Mouse (Mus musculus) midbrain, embryonic 13.5 days (tissue): ENCODE measurements around the gene Epha6. TPM values are rescaled to one million over a fixed set of nuclear protein-coding genes. Genes with fewer than 3 reads are reported as not detected.

Source experiments
- ATAC-seq: fragments of 200-750 bp; cut with Nextera tagmentation; 2 replicates; pipeline ENCODE4 v1.8.0; 2017; ENCODE audit warnings: mild to moderate bottlenecking, moderate TSS enrichment, moderate library complexity
- H3K27ac ChIP-seq: fragments of 300-500 bp; sonication (generic); 2 replicates; pipeline ENCODE4 v1.5.1; 2015; ENCODE audit warnings: inconsistent platforms, mild to moderate bottlenecking, moderate library complexity
- H3K27me3 ChIP-seq: fragments of 300-500 bp; sonication (generic); 2 replicates; pipeline ENCODE4 v1.6.1; 2015; ENCODE audit warnings: mild to moderate bottlenecking, inconsistent platforms
- H3K36me3 ChIP-seq: fragments of 300-500 bp; sonication (generic); 2 replicates; pipeline ENCODE4 v1.6.1; 2015; ENCODE audit warnings: mild to moderate bottlenecking, inconsistent platforms
- H3K4me1 ChIP-seq: fragments of 300-500 bp; sonication (generic); replicated peaks from 2 replicates; pipeline ENCODE4 v1.6.1; 2015; ENCODE audit warnings: inconsistent platforms
- H3K4me2 ChIP-seq: fragments of 300-500 bp; sonication (generic); replicated peaks from 2 replicates; pipeline ENCODE4 v1.6.1; 2015; ENCODE audit warnings: moderate library complexity, mild to moderate bottlenecking, inconsistent platforms
- H3K4me3 ChIP-seq: fragments of 300-500 bp; sonication (generic); replicated peaks from 2 replicates; pipeline ENCODE4 v1.5.1; 2015; ENCODE audit warnings: mild to moderate bottlenecking, inconsistent platforms
- H3K9ac ChIP-seq: fragments of 300-500 bp; sonication (generic); replicated peaks from 2 replicates; pipeline ENCODE4 v1.6.1; 2015; ENCODE audit warnings: mild to moderate bottlenecking, inconsistent platforms
- H3K9me3 ChIP-seq: fragments of 300-500 bp; sonication (generic); 2 replicates; pipeline ENCODE4 v1.6.1; 2016; ENCODE audit warnings: mild to moderate bottlenecking, inconsistent platforms
- WGBS: fragments of 180-500 bp; shearing (Covaris S2); methylation state at CpG from one replicate; pipeline ENCODE4 v1.1.7; 2015; 5-methylcytosine and 5-hydroxymethylcytosine counted together
- polyA plus RNA-seq: library from polyadenylated mRNA; unstranded; fragments of >200 nt; fragmentation: Nextera tagmentation; extraction: Ambion mirVana; gene quantifications from 2 replicates; pipeline ENCODE4 v1.2.1, GENCODE M21; 2015

Epha6 gene
- polyA plus RNA-seq, 1 experiment from 2014 or later, result 4.4 TPM

DNA sequence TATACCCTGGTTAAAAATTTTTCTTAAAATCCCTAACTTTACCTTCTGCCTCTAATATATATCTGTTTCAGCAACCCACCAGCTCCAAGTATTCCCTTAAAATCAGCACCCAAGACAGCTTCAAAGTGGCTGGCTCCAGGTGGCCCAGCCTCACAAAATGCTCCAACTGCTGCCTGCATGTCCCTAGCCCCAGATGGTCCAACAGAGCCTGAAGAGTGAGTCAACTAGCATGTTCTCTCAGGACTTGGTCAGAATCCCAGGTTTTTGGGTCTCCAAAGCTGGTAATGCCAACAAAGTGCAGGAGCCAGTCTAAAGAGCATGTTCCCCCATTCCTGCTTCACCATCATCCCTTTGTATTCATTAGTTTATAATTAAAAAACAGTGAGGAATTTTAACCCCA, 129.6 kb downstream of the Epha6 start:
- Histone ChIP-seq H3K9ac (no peak overlapping the region), H3K9me3 (no peaks in the 10 kb centered on the region), H3K4me1 (no peaks in the 10 kb centered on the region), H3K4me2 (no peak overlapping the region), H3K4me3 (no peak overlapping the region), H3K27ac (no peak overlapping the region), H3K36me3 (no peaks in the 10 kb centered on the region), H3K27me3 (no peaks in the 10 kb centered on the region)
- no peak for ATAC-seq

- H3K9me3 ChIP-seq, result no peaks in the 10 kb centered on the region
- H3K4me2 ChIP-seq, result no peak overlapping the region
- no peaks in the 10 kb centered on the region for H3K27me3 ChIP-seq
- peak; percentile 78 for ATAC-seq
- H3K4me1 ChIP-seq, result no peaks in the 10 kb centered on the region
- H3K36me3 ChIP-seq, result no peaks in the 10 kb centered on the region
- H3K27ac ChIP-seq, result no peak overlapping the region
- WGBS, result 67% methylated on average over 7 of the region's 7 CpGs
- no peak overlapping the region for H3K9ac ChIP-seq
- H3K4me3 ChIP-seq, result no peak overlapping the region
These were observed 137.0 kb downstream of the Epha6 start for GRCm38 (mm10) chr16:60468200-60468785.

- ATAC-seq, result 0 out of 2 replicates have a peak, but pooled peaks have one; percentile 53
- Histone ChIP-seq H3K4me1 (no peaks in the 10 kb centered on the region), H3K36me3 (no peaks in the 10 kb centered on the region), H3K9me3 (no peaks in the 10 kb centered on the region), H3K9ac (no peak overlapping the region), H3K4me3 (no peak overlapping the region), H3K4me2 (no peak overlapping the region), H3K27ac (no peak overlapping the region), H3K27me3 (no peaks in the 10 kb centered on the region)
- 97% methylated on average over 1 of the region's 1 CpGs for WGBS
These were observed 170.0 kb downstream of the Epha6 start for GRCm38 (mm10) chr16:60435283-60435682.

DNA sequence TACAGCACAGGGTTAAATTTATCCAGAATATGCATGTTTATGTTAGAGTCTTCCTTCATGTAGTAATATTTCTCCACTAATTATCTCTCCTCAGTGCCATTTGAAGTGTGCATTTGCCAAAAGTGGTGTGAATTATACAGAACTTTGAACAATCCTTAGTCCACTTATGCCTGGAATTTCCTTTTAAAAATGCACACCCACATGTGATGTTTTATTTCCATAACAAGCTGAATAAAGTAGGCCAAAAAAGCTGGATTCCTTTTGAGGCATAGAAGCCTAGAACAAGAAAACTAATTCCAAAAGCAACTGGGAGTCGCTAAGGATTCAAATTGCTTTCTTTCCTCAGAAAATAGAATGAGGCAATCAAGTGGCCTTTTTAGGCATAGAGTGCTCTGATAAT, 171.1 kb downstream of the Epha6 start:
- no peak overlapping the region for H3K4me2 ChIP-seq
- 75% methylated on average over 1 of the region's 1 CpGs for WGBS
- no peaks in the 10 kb centered on the region for H3K27me3 ChIP-seq
- no peaks in the 10 kb centered on the region for H3K4me1 ChIP-seq
- H3K36me3 ChIP-seq, result no peaks in the 10 kb centered on the region
- no peak overlapping the region for H3K4me3 ChIP-seq
- no peaks in the 10 kb centered on the region for H3K9me3 ChIP-seq
- no peak overlapping the region for H3K27ac ChIP-seq
- no peak for ATAC-seq
- H3K9ac ChIP-seq, result no peak overlapping the region

DNA sequence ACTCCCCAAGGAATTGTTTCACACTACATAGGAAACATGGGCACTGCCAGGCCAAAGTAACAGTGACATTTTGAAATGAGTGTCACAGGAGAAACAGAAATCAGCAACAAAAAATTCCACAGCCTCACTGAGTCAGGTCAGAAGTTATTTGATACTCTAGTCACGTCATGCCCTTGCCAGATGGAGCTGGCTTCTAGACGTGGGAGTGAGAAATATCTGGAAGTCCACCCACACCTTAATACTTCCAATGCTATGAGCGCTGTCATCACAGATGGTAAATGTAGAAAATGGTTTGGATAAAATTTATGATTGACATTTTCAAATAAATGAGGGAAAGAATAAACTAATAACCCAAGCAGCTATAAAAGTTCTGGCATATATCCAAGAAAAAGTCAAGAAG, 210.0 kb downstream of the Epha6 start:
- WGBS, result 71% methylated on average over 3 of the region's 3 CpGs
- no peak for ATAC-seq
- no peaks in the 10 kb centered on the region for H3K9me3 ChIP-seq
- H3K4me2 ChIP-seq, result no peak overlapping the region
- no peaks in the 10 kb centered on the region for H3K36me3 ChIP-seq
- H3K4me1 ChIP-seq, result 0 out of 2 replicates have a peak, but pooled peaks cover 6% of the 10 kb centered on the region
- H3K9ac ChIP-seq, result no peak overlapping the region
- no peak overlapping the region for H3K27ac ChIP-seq
- H3K4me3 ChIP-seq, result no peak overlapping the region
- H3K27me3 ChIP-seq, result no peaks in the 10 kb centered on the region

DNA sequence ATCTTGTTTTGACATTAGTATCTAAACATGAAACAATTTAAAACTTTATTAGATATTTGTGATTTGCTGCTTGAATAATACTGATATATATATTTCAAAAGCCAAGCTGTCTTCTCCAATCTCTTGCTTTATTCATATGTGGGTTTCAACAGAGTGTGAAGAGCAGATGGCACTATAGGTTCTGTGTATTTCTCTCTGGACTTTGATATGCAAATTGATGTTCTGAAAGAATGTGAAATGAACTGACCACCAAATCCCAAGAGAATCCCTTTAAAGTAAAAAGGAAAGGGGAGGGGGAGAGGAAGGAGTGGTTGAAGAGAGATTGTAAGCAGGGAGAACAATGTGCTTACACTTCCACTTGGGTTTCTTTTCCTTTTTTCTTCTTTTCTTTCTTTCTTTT, 212.4 kb downstream of the Epha6 start:
- H3K4me1 ChIP-seq, result 0 out of 2 replicates have a peak, but pooled peaks cover 6% of the 10 kb centered on the region
- no peak overlapping the region for H3K4me3 ChIP-seq
- ATAC-seq, result peak; percentile 58
- no peak overlapping the region for H3K27ac ChIP-seq
- H3K36me3 ChIP-seq, result no peaks in the 10 kb centered on the region
- H3K4me2 ChIP-seq, result no peak overlapping the region
- no peaks in the 10 kb centered on the region for H3K27me3 ChIP-seq
- no peak overlapping the region for H3K9ac ChIP-seq
- no peaks in the 10 kb centered on the region for H3K9me3 ChIP-seq

- Histone ChIP-seq H3K4me1 (no peaks in the 10 kb centered on the region), H3K27ac (no peak overlapping the region), H3K9me3 (no peaks in the 10 kb centered on the region), H3K4me3 (no peak overlapping the region), H3K4me2 (no peak overlapping the region), H3K36me3 (no peaks in the 10 kb centered on the region), H3K9ac (no peak overlapping the region), H3K27me3 (no peaks in the 10 kb centered on the region)
- ATAC-seq, result no peak
These were observed 230.2 kb downstream of the Epha6 start for GRCm38 (mm10) chr16:60375147-60375546.

- Histone ChIP-seq H3K4me1 (no peaks in the 10 kb centered on the region), H3K4me2 (no peak overlapping the region), H3K9ac (no peak overlapping the region), H3K9me3 (no peaks in the 10 kb centered on the region), H3K36me3 (no peaks in the 10 kb centered on the region), H3K27me3 (no peaks in the 10 kb centered on the region), H3K4me3 (no peak overlapping the region), H3K27ac (no peak overlapping the region)
- no peak for ATAC-seq
- WGBS, result 92% methylated on average over 1 of the region's 1 CpGs
These were observed 321.4 kb downstream of the Epha6 start for GRCm38 (mm10) chr16:60283963-60284362.

DNA sequence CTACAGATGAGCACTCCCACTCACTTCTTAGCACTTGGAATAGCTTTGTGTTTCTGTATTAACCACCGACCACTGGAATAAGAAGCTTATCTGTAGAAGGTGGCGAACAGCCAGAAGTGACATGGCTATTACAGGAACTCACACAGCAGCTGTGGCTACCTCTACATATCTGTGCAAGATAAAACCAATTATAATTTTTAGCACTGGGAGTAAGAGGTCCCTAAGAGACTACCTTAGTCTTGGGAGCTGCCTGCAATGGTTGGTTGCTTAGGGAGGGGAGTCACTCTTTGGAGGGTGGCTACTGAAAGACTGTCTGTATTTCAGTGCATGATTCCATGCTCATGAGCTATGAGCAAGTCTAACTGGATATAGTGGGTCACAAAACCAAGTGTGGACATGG, 331.2 kb downstream of the Epha6 start:
- H3K4me3 ChIP-seq, result no peak overlapping the region

GRCm38 (mm10) chr16:60266367-60267351, 338.7 kb downstream of the Epha6 start:
- H3K9me3 ChIP-seq, result no peaks in the 10 kb centered on the region
- peak; percentile 91 for ATAC-seq
- peaks cover 6% of the 10 kb centered on the region; the same call in 1 of the 2 replicates for H3K4me1 ChIP-seq
- WGBS, result 66% methylated on average over 9 of the region's 9 CpGs
- no peaks in the 10 kb centered on the region for H3K36me3 ChIP-seq
- no peak overlapping the region for H3K4me3 ChIP-seq
- H3K4me2 ChIP-seq, result no peak overlapping the region
- no peak overlapping the region for H3K27ac ChIP-seq
- H3K9ac ChIP-seq, result no peak overlapping the region
- no peaks in the 10 kb centered on the region for H3K27me3 ChIP-seq

More for the DNA sequence above, 331.2 kb downstream of the Epha6 start:
- WGBS, result 81% methylated on average over 2 of the region's 2 CpGs
- ATAC-seq, result no peak
- Histone ChIP-seq H3K27ac (no peak overlapping the region), H3K4me1 (no peaks in the 10 kb centered on the region), H3K36me3 (no peaks in the 10 kb centered on the region), H3K9me3 (no peaks in the 10 kb centered on the region), H3K9ac (no peak overlapping the region), H3K4me2 (no peak overlapping the region), H3K27me3 (no peaks in the 10 kb centered on the region)

- no peak overlapping the region for H3K4me2 ChIP-seq
- ATAC-seq, result no peak
- H3K27ac ChIP-seq, result no peak overlapping the region
- H3K9ac ChIP-seq, result no peak overlapping the region
- no peaks in the 10 kb centered on the region for H3K36me3 ChIP-seq
- peaks cover 6% of the 10 kb centered on the region; the same call in 1 of the 2 replicates for H3K4me1 ChIP-seq
- H3K4me3 ChIP-seq, result no peak overlapping the region
- WGBS, result 80% methylated on average over 6 of the region's 6 CpGs
- no peaks in the 10 kb centered on the region for H3K27me3 ChIP-seq
- no peaks in the 10 kb centered on the region for H3K9me3 ChIP-seq
These were observed 340.4 kb downstream of the Epha6 start for GRCm38 (mm10) chr16:60264719-60265508.

DNA sequence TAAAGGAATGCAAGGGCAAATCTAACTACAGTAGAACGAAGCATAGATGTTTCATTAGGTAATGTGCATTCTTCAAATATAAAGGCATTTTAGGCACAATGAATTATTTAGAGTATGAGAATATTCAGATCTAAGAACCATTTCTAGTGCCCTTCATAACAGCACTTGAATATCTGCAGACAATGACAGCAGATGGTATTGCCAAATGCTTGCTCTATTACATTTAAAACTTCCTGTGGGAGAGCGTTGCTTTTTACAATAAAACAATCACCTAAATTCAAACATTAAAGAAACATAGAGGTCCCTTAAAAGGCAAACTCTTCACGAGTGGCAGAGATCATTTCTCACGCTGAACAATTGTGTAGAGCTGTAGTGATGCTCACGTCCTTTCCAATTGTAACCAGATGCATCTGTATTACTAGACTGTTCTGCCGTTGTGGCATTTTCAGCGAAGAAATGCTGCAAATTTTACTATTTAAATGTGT, 347.1 kb downstream of the Epha6 start:
- Histone ChIP-seq H3K9ac (no peak overlapping the region), H3K4me1 (no peaks in the 10 kb centered on the region), H3K27ac (no peak overlapping the region), H3K9me3 (no peaks in the 10 kb centered on the region), H3K4me2 (no peak overlapping the region), H3K36me3 (no peaks in the 10 kb centered on the region), H3K4me3 (no peak overlapping the region), H3K27me3 (no peaks in the 10 kb centered on the region)
- no peak for ATAC-seq
- 85% methylated on average over 7 of the region's 7 CpGs for WGBS
